Mouse (Mus musculus) G1E (cell line): ENCODE measurements at regions not wholly inside any gene's neighbourhood (a gene's known extent, or its start where the extent isn't known, plus 50 kb on each side); places are given as distances from the start of the nearest gene placed in this dataset.

ENCODE experiments used
- ATAC-seq: 2 replicates; pipeline ENCODE4 v1.8.0; 2016; ENCODE audit warnings: mild to moderate bottlenecking; ENCODE audit not compliant: insufficient number of reproducible peaks, poor library complexity, low FRiP score, severe bottlenecking; ENCODE audit errors: extremely low read depth
- DNase-seq: peaks from one replicate; pipeline ENCODE4 v3.0.0; 2012; ENCODE audit warnings: low spot score
- H3K27me3 ChIP-seq: 2 replicates; pipeline ENCODE4 v1.6.1; 2012; ENCODE audit warnings: mild to moderate bottlenecking, low read length, inconsistent platforms; ENCODE audit not compliant: insufficient read depth
- H3K36me3 ChIP-seq: replicated peaks from 2 replicates; pipeline ENCODE3; 2012; ENCODE audit warnings: mild to moderate bottlenecking, inconsistent platforms
- H3K4me1 ChIP-seq: 2 replicates; pipeline ENCODE4 v1.6.1; 2012; ENCODE audit warnings: low read depth, low read length, inconsistent platforms, mixed read lengths; ENCODE audit not compliant: insufficient read depth
- H3K4me3 ChIP-seq: 2 replicates; pipeline ENCODE4 v1.5.1; 2012; ENCODE audit warnings: low read depth, mild to moderate bottlenecking, inconsistent platforms, low read length, moderate library complexity, mixed read lengths
- H3K9me3 ChIP-seq: replicated peaks from 2 replicates; pipeline ENCODE4 v1.6.1; 2012; ENCODE audit warnings: inconsistent platforms
- CTCF ChIP-seq: IDR thresholded peaks from 2 replicates; pipeline ENCODE4 v1.5.1; 2012; ENCODE audit warnings: low read depth, low read length, inconsistent platforms, mixed read lengths
- GATA1 ChIP-seq: IDR thresholded peaks from 2 replicates; pipeline ENCODE4 v1.6.1; 2012; ENCODE audit warnings: borderline replicate concordance, low read length, inconsistent platforms, mixed read lengths
- GATA2 ChIP-seq: IDR thresholded peaks from 2 replicates; pipeline ENCODE4 v1.6.1; 2012; ENCODE audit warnings: low read depth, low read length, inconsistent platforms, borderline replicate concordance
- POLR2AphosphoS5 ChIP-seq: IDR thresholded peaks from 2 replicates; pipeline ENCODE4 v1.6.1; 2012; ENCODE audit warnings: low read depth, low read length, inconsistent platforms; ENCODE audit not compliant: insufficient replicate concordance
- TAL1 ChIP-seq: conservative IDR thresholded peaks from 2 replicates; pipeline ENCODE4 v1.6.1; 2012; ENCODE audit warnings: low read depth, low read length, inconsistent platforms, mixed read lengths

DNA sequence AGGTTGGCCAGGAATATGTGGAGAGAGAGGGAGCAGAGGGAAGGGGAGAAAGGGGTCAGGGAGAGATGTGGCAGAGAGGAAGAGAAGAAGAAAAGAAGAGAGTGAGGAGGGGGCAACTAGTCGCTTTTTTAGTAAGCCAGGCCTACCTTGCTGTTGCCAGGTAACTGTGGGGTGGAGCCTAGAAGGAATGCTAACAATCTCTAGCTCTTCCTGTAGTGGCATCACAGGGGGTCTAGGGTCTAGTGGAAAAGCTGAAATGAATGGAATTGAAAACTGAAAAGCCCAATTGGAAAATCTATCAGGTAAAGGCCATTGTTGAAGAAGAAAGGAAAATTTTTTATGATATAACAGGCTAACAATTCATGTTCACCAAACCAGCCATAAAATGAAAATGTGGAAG is 336.5 kb downstream of the Phf14 start:
- DNase-seq (no peak), ATAC-seq (no peak)
- H3K27me3 ChIP-seq: 0 out of 2 replicates have a peak, but pooled peaks cover 3% of the 10 kb centered on the region

DNA sequence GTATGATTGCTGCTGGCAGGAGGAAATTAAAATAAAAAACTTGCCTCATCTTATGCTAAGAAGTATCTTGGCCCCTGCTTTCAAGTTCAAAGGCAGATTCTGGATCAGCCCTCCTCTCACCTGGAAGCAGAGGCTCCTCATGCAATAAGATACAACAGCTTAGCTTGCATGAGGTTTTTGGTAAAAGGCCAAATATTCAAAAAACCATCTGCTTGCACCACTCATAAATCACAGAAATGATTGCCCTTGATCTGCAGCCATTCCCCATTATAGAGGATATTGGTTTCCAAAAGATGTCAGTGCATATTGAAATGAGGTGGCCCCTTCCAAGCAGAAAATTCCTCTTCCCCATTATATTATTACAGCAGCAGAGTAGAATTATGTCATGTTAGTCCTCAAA is 340.4 kb downstream of the Phf14 start:
- Histone ChIP-seq H3K4me1 (no peaks in the 10 kb centered on the region), H3K27me3 (0 out of 2 replicates have a peak, but pooled peaks cover 3% of the 10 kb centered on the region), H3K9me3 (no peaks in the 10 kb centered on the region), H3K4me3 (no peak overlapping the region), H3K36me3 (no peaks in the 10 kb centered on the region)
- DNase-seq (no peak), ATAC-seq (no peak)
- TF ChIP-seq GATA1: no peak
- no peak for TF ChIP-seq POLR2AphosphoS5
- no peak for TF ChIP-seq TAL1
- no peak for TF ChIP-seq CTCF
- TF ChIP-seq GATA2: no peak

More for the DNA sequence above, 336.5 kb downstream of the Phf14 start:
- H3K36me3 ChIP-seq: no peaks in the 10 kb centered on the region
- H3K9me3 ChIP-seq: no peaks in the 10 kb centered on the region
- no peaks in the 10 kb centered on the region for H3K4me1 ChIP-seq
- TF ChIP-seq POLR2AphosphoS5 (no peak), CTCF (no peak), TAL1 (no peak), GATA1 (no peak), GATA2 (no peak)
- H3K4me3 ChIP-seq: no peak overlapping the region

DNA sequence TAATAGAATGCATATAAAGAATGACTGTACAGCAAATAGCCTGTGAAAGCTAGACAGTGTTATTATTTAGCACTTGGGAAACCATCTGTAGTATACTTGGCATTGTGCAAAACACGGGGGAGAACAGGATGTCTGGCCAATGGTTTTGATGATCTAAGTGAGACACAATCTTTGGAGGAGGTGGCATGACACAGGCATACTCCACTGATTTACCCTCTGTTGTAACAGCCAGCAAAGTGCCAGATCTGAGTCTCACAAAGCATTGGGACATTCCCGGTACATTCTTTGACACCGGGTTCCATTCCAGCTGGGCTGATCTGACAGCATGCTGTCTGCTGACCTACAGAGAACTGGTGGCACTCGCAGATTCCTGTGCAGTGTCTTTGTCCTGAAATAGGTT is 341.0 kb downstream of the Phf14 start:
- ATAC-seq (no peak), DNase-seq (no peak)
- no peak overlapping the region for H3K4me3 ChIP-seq
- H3K27me3 ChIP-seq: 0 out of 2 replicates have a peak, but pooled peaks cover 3% of the 10 kb centered on the region
- H3K9me3 ChIP-seq: no peaks in the 10 kb centered on the region
- TF ChIP-seq POLR2AphosphoS5: no peak
- TF ChIP-seq TAL1: no peak
- TF ChIP-seq CTCF: no peak
- no peak for TF ChIP-seq GATA1
- TF ChIP-seq GATA2: no peak
- H3K36me3 ChIP-seq: no peaks in the 10 kb centered on the region
- H3K4me1 ChIP-seq: no peaks in the 10 kb centered on the region

DNA sequence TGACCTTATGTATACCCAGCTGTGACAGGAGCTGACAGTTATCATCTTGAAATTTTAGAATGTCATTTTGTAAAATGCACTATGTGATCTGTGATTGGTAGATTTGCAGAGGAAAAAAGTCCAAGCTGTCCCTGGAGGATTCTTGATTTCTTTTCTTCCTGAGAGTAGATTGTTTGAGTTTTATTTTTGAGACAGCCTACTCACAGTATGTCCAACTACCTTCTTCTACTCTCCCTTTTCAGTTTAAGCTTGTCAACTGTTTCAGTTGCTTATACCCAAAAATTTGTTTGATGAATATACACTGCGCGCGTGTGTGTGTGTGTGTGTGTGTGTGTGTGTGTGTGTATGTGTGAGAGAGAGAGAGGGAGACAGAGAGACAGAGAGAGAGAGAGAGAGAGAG is 346.9 kb downstream of the Phf14 start:
- ATAC-seq (no peak), DNase-seq (no peak)
- Histone ChIP-seq H3K9me3 (no peaks in the 10 kb centered on the region), H3K27me3 (peaks cover 3% of the 10 kb centered on the region; the same call in 1 of the 2 replicates), H3K4me3 (no peak overlapping the region), H3K36me3 (no peaks in the 10 kb centered on the region), H3K4me1 (no peaks in the 10 kb centered on the region)
- TF ChIP-seq GATA2: no peak
- no peak for TF ChIP-seq POLR2AphosphoS5
- TF ChIP-seq GATA1: no peak
- no peak for TF ChIP-seq TAL1
- TF ChIP-seq CTCF: no peak

DNA sequence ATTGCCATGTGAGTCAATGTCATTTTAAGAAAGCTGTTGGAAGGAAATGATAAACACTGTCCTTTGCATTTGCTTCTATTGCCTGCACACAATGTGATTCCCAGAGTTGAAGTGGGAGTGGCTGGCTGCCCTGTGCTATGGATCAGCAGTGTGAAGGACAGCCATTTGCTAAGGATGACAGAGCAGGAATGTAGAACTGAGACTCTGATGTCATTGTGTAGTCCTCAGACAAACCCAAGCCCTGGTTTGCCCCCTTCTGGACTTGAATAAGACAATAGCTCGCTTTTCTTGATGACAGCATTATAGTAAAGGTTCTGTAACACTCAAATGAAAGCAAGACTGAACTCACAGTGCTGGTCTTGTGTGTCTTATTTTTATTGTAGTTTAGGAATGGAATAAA is 347.8 kb downstream of the Phf14 start:
- DNase-seq: no peak
- no peak overlapping the region for H3K4me3 ChIP-seq
- TF ChIP-seq POLR2AphosphoS5 (no peak), TAL1 (no peak), GATA2 (no peak), GATA1 (no peak), CTCF (no peak)
- no peaks in the 10 kb centered on the region for H3K36me3 ChIP-seq
- ATAC-seq: no peak
- no peaks in the 10 kb centered on the region for H3K4me1 ChIP-seq
- peaks cover 3% of the 10 kb centered on the region; the same call in 1 of the 2 replicates for H3K27me3 ChIP-seq
- no peaks in the 10 kb centered on the region for H3K9me3 ChIP-seq

DNA sequence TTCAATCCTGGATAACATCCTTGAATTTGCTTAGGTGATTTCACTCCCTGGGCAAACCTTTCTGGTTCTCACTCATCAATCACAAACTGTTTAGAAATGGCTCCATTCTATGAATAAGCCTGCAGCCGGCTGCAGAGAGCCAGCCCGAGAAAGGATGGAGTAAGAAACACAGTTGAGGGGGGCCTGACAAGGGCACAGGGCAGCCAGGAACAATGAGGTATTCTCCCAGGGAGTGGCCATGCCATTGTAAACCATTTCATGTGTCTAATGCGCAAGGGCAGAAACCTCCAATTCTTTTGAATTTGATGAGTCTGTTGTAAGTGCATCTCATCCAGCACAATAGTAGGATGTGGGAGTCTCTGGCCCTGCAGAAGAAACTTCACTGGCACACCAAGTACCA is 350.7 kb downstream of the Phf14 start:
- no peak overlapping the region for H3K4me3 ChIP-seq
- no peaks in the 10 kb centered on the region for H3K36me3 ChIP-seq
- DNase-seq: no peak
- TF ChIP-seq GATA2 (no peak), GATA1 (no peak), TAL1 (no peak), CTCF (no peak), POLR2AphosphoS5 (no peak)
- ATAC-seq: no peak
- H3K9me3 ChIP-seq: no peaks in the 10 kb centered on the region
- H3K4me1 ChIP-seq: no peaks in the 10 kb centered on the region
- peaks cover 3% of the 10 kb centered on the region; the same call in 1 of the 2 replicates for H3K27me3 ChIP-seq

DNA sequence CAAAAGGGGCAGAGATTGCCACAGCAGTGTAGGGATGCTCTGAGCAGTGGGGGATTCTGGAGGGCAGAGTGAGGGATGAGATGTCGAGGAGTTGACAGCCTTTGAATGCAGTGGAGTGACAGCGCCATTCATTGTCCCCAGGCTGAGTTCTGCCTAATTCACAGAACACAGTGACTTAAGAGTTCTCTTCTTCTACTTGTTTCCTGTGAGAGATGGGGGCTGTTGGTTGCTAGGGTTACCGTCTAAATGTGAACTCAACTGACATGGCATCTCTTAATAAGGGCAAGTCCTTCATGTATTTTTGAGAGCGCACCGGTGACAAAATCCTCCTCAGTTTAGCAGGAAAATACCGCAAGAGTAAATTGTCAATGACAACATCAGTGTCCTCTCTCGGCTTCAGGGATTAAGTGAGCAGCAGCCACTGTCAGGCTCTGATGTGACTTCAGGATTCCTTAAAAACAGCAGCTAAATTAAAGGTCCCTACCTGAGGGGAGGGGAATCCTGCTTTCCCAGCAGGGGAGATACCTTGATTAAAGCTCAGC is 351.4 kb downstream of the Phf14 start:
- Histone ChIP-seq H3K9me3 (no peaks in the 10 kb centered on the region), H3K27me3 (peaks cover 3% of the 10 kb centered on the region; the same call in 1 of the 2 replicates), H3K4me1 (no peaks in the 10 kb centered on the region), H3K36me3 (no peaks in the 10 kb centered on the region), H3K4me3 (no peak overlapping the region)
- no peak for TF ChIP-seq GATA2
- no peak for TF ChIP-seq CTCF
- TF ChIP-seq TAL1: no peak
- no peak for TF ChIP-seq GATA1
- no peak for TF ChIP-seq POLR2AphosphoS5
- DNase-seq (no peak), ATAC-seq (no peak)
